Mouse (Mus musculus) kidney, adult 18-20 months (tissue): ENCODE data around the gene 4933417A18Rik.
"Not testable (repeated sequence)": the region's sequence is repeated elsewhere in the genome, so short reads cannot be mapped to it uniquely, and the experiment has no call there.

Source experiments
- DNase-seq: peaks from one replicate; pipeline ENCODE4 v3.0.0; 2021

4933417A18Rik gene

GRCm38 (mm10) chr13:34976116-34976515 lies 51.9 kb downstream of the 4933417A18Rik start:
- DNase-seq: no peak

- DNase-seq: no peak
Observed at GRCm38 (mm10) chr13:34977410-34977809, 53.2 kb downstream of the 4933417A18Rik start.

- not testable (repeated sequence) for DNase-seq
Observed at GRCm38 (mm10) chr13:34978635-34979034, 54.4 kb downstream of the 4933417A18Rik start.

GRCm38 (mm10) chr13:34983479-34983878 lies 59.3 kb downstream of the 4933417A18Rik start:
- not testable (repeated sequence) for DNase-seq

DNA sequence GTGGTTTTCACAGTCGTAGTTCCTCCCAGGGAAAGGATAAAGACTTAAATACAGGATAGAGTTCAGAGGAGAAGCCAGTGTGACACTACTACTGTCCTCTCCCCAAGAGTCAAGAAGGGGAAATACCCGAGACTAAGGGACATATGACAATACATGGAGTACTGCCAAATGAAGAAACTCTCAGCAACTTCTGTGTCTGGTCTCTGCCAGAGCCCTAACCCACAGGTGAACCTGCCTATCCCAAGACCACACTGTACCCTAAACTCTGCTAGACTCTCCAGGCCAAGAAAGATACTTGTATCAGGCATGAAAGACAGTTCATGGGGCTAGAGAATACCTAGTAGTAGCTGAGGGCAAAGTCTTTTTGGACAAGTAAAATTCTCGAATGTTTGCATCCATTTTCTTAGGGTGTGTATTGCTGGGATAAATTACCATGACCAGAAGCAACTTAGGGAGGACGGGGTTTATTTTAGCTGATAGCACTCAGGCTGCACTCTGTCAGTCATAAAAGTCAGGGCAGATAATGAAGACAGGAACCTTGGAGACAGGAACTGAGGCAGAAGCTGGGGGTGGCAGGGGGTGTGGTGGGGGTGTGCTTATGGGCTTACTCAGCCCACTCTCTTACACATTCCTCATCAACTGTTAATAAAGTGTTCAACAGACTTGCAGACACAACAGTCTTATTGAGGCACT lies 67.5 kb downstream of the 4933417A18Rik start:
- no peak for DNase-seq

- DNase-seq: no peak
Observed at GRCm38 (mm10) chr13:34993085-34993484, 68.9 kb downstream of the 4933417A18Rik start.

DNA sequence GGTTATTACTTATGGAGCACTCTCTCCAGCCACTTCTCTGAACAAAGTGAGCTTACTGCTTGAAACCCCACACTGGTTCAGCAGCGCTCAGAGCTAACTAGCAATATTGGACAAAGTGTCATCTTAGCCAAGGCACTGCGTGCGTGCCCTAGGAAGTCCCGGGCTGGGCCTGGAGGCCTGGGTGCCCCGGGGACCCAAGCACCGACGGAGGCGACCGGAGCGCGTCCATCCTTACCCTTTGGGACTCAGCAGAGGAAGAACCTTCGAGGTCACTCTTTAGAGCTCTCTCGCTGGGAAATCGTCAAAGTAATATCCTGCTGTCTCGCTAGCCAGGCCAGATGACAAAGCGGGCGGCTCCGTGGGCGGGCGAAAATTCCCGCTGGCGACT lies 69.4 kb downstream of the 4933417A18Rik start:
- DNase-seq: no peak

DNA sequence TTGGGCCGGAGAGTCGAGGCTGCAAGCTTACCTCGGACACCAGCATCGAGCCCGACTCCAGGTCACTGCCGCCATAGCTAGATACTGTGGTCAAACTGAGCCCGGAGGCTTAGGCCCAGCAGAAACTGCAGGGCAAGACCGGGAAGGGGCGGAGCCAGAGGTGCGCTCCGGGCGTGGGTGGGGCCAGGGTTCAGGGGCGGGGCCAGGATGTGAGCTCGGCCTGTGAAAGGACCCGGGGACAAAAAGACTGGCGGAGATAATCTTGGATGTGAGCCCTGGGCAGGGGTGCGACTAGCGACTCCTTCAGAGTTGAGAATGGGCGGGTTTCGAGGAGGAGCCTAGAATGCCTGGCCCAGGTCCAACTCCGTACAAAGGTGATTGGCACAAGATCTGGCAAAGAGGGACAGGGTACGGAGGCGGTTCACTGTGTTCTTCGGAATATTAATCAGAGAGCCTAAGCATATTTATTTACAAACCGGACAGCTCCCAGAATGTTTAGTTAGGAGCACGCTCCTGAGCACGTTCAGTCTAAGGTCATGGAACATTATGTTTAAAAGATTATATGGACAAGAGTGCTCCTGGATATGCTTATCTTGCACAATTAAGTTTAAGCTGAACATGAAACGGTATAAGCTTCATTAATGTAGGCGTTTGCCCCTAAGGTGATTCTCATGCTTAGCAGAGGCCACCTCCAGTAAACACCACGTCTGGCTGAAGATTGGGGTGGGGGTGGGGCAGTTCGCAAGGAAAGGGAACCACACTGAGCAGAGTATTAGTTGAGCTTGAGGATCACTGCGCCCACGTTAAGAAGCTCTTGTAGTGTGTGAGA lies 70.0 kb downstream of the 4933417A18Rik start:
- peak; percentile 97 for DNase-seq

GRCm38 (mm10) chr13:34995925-34996324 lies 71.7 kb downstream of the 4933417A18Rik start:
- DNase-seq: peak; percentile 38
